Mouse (Mus musculus) heart, embryonic 15.5 days (tissue): ENCODE results near the gene Slc8a3. TPM values are rescaled to one million over a fixed set of nuclear protein-coding genes. Genes with fewer than 3 reads are reported as not detected.

Experiments used
- ATAC-seq: fragments of 200-750 bp; cut with Nextera tagmentation; replicated peaks from 2 replicates; pipeline ENCODE4 v1.8.0; 2017; ENCODE audit warnings: low read depth, moderate TSS enrichment; ENCODE audit not compliant: insufficient number of reproducible peaks, insufficient read depth, low FRiP score
- H3K27ac ChIP-seq: fragments of 300-500 bp; sonication (generic); 2 replicates; pipeline ENCODE4 v1.5.1; 2015; ENCODE audit warnings: mild to moderate bottlenecking, inconsistent platforms
- H3K27me3 ChIP-seq: fragments of 300-500 bp; sonication (generic); 2 replicates; pipeline ENCODE4 v1.6.1; 2015; ENCODE audit warnings: inconsistent platforms
- H3K36me3 ChIP-seq: fragments of 300-500 bp; sonication (generic); 2 replicates; pipeline ENCODE4 v1.6.1; 2015; ENCODE audit warnings: mild to moderate bottlenecking, inconsistent platforms
- H3K4me1 ChIP-seq: fragments of 300-500 bp; sonication (generic); replicated peaks from 2 replicates; pipeline ENCODE4 v1.6.1; 2015; ENCODE audit warnings: inconsistent platforms
- H3K4me2 ChIP-seq: fragments of 300-500 bp; sonication (generic); 2 replicates; pipeline ENCODE4 v1.6.1; 2015; ENCODE audit warnings: inconsistent platforms, mild to moderate bottlenecking, moderate library complexity
- H3K4me3 ChIP-seq: fragments of 300-500 bp; sonication (generic); 2 replicates; pipeline ENCODE4 v1.5.1; 2015; ENCODE audit warnings: mild to moderate bottlenecking, inconsistent platforms
- H3K9ac ChIP-seq: fragments of 300-500 bp; sonication (generic); 2 replicates; pipeline ENCODE4 v1.6.1; 2015; ENCODE audit warnings: mild to moderate bottlenecking, inconsistent platforms
- H3K9me3 ChIP-seq: fragments of 300-500 bp; sonication (generic); replicated peaks from 2 replicates; pipeline ENCODE4 v1.6.1; 2016; ENCODE audit warnings: inconsistent platforms
- WGBS: fragments of 180-500 bp; shearing (Covaris S2); methylation state at CpG from one replicate; pipeline ENCODE4 v1.1.7; 2015; ENCODE audit warnings: mixed read lengths; 5-methylcytosine and 5-hydroxymethylcytosine counted together
- polyA plus RNA-seq: library from polyadenylated mRNA; unstranded; fragments of >200 nt; fragmentation: Nextera tagmentation; extraction: Ambion mirVana; gene quantifications from 2 replicates; pipeline ENCODE4 v1.2.1, GENCODE M21; 2015

The Slc8a3 gene
- polyA plus RNA-seq, 1 experiment from 2014 or later, result 0.60 TPM

DNA sequence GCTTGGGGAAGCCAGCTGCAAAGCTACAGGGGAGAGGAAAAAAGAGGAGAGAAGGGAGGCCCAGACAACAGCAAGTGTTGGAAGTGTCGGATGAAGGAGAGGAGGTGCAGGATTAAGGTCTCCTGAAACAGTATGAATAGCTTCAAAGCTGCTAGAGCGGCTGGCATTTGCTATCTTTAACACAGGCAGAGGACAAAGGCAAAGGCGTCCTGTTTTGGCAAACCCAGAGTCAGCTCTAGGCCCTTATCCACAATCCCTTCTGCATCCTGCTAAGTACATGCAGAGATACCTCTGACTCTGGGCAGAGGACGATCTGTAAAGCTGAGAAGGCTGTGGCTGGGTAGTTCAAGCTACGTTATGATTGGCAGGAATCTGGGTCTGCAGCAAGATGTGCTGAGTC lies 38.4 kb downstream of the Slc8a3 start:
- H3K4me1 ChIP-seq, result no peaks in the 10 kb centered on the region; the same call in 1 of the 2 replicates
- no peaks in the 10 kb centered on the region for H3K9me3 ChIP-seq
- no peaks in the 10 kb centered on the region for H3K27me3 ChIP-seq
- ATAC-seq, result no peak
- H3K36me3 ChIP-seq, result no peaks in the 10 kb centered on the region
- 20% methylated on average over 5 of the region's 5 CpGs for WGBS
- H3K27ac ChIP-seq, result no peak overlapping the region
- no peak overlapping the region for H3K9ac ChIP-seq
- no peak overlapping the region for H3K4me2 ChIP-seq
- no peak overlapping the region for H3K4me3 ChIP-seq

DNA sequence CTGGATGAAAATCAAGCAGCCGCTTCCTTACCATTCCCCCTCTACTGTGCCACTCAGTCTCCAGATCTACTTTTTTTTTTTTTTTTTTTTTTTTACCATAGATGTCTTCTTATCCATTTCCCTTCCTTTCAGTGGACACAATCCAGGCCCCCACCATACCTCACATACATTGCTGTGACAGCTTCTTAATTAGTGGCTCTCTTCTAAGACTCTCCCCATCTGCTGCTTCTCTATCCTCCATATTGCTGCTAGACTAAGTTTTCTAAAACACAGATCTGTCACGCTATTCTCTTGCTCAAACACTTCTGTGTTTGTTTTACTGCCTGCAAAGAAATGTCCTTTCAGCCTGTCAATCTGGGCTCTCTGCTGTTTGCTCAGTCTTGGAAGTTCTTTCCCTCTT lies 54.9 kb downstream of the Slc8a3 start:
- H3K4me3 ChIP-seq, result no peak overlapping the region
- no peaks in the 10 kb centered on the region for H3K27me3 ChIP-seq
- H3K4me1 ChIP-seq, result no peaks in the 10 kb centered on the region
- no peaks in the 10 kb centered on the region for H3K36me3 ChIP-seq
- no peak overlapping the region for H3K9ac ChIP-seq
- no peak for ATAC-seq
- WGBS, result 75% methylated on average over 2 of the region's 2 CpGs
- no peak overlapping the region for H3K27ac ChIP-seq
- no peaks in the 10 kb centered on the region for H3K9me3 ChIP-seq
- no peak overlapping the region for H3K4me2 ChIP-seq

DNA sequence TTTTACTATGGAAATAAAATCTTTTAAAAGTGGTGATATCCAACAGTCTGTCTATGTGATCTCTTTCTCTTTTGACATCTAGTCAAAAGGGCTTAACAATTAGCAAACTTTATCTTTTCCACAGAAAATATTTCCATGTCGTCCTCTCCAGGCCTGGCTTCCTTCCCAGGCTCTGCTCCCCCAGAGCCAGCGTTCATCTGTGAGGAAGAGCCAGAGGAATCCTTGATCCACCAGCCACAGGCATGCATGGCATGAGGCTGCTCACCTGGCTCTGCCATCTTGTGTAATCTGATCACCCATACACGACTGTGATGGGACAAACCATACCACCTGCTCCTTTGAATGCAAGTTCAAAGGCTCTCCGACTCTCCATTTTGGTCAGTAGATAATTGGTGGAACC lies 58.4 kb downstream of the Slc8a3 start:
- no peaks in the 10 kb centered on the region for H3K9me3 ChIP-seq
- no peak overlapping the region for H3K9ac ChIP-seq
- no peak overlapping the region for H3K4me3 ChIP-seq
- no peak overlapping the region for H3K4me2 ChIP-seq
- ATAC-seq, result no peak
- H3K27ac ChIP-seq, result no peak overlapping the region
- no peaks in the 10 kb centered on the region for H3K36me3 ChIP-seq
- H3K27me3 ChIP-seq, result no peaks in the 10 kb centered on the region
- WGBS, result 46% methylated on average over 4 of the region's 4 CpGs
- no peaks in the 10 kb centered on the region for H3K4me1 ChIP-seq

- Histone ChIP-seq H3K36me3 (no peaks in the 10 kb centered on the region), H3K4me2 (no peak overlapping the region), H3K27me3 (no peaks in the 10 kb centered on the region), H3K9me3 (no peaks in the 10 kb centered on the region), H3K4me1 (no peaks in the 10 kb centered on the region), H3K27ac (no peak overlapping the region), H3K9ac (no peak overlapping the region), H3K4me3 (no peak overlapping the region)
- 51% methylated on average over 3 of the region's 3 CpGs for WGBS
- no peak for ATAC-seq
Observed at GRCm38 (mm10) chr12:81273333-81273732, 59.6 kb downstream of the Slc8a3 start.

GRCm38 (mm10) chr12:81269246-81269645 lies 63.7 kb downstream of the Slc8a3 start:
- no peaks in the 10 kb centered on the region for H3K9me3 ChIP-seq
- WGBS, result 74% methylated on average over 5 of the region's 5 CpGs
- H3K27me3 ChIP-seq, result no peaks in the 10 kb centered on the region
- H3K4me3 ChIP-seq, result no peak overlapping the region
- no peak overlapping the region for H3K27ac ChIP-seq
- no peaks in the 10 kb centered on the region; the same call in 1 of the 2 replicates for H3K4me1 ChIP-seq
- no peak for ATAC-seq
- no peaks in the 10 kb centered on the region for H3K36me3 ChIP-seq
- no peak overlapping the region for H3K9ac ChIP-seq
- no peak overlapping the region for H3K4me2 ChIP-seq

DNA sequence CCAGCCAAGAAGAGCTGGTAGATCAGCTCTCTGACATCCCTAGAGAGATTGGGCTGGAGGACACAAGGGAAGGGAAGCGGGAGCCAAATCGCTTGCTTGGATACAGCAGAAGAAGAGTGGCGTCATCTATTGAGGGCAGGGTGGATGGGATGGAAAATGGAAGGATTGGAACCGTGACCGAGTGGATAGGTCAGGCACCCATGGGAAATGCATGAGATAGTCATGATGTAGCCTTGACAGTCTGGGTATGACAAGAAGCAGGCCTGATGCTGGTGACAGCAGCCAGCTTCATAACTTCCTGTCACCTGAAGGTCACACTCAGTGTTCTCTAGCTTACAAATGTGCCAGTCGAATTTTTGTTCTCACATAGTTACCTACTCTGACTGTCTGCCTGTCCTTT lies 70.2 kb downstream of the Slc8a3 start:
- H3K4me3 ChIP-seq, result no peak overlapping the region
- H3K4me2 ChIP-seq, result no peak overlapping the region
- H3K27ac ChIP-seq, result no peak overlapping the region
- H3K36me3 ChIP-seq, result no peaks in the 10 kb centered on the region
- no peaks in the 10 kb centered on the region for H3K27me3 ChIP-seq
- no peak overlapping the region for H3K9ac ChIP-seq
- peaks cover 11% of the 10 kb centered on the region; the same call in 1 of the 2 replicates for H3K4me1 ChIP-seq
- no peak for ATAC-seq
- 59% methylated on average over 6 of the region's 6 CpGs for WGBS
- no peaks in the 10 kb centered on the region for H3K9me3 ChIP-seq

GRCm38 (mm10) chr12:81258215-81258614 lies 74.8 kb downstream of the Slc8a3 start:
- Histone ChIP-seq H3K9me3 (no peaks in the 10 kb centered on the region), H3K27me3 (no peaks in the 10 kb centered on the region), H3K9ac (no peak overlapping the region), H3K36me3 (no peaks in the 10 kb centered on the region), H3K4me3 (no peak overlapping the region), H3K4me2 (no peak overlapping the region), H3K27ac (no peak overlapping the region), H3K4me1 (peaks cover 7% of the 10 kb centered on the region; the same call in 1 of the 2 replicates)
- no peak for ATAC-seq
- 65% methylated on average over 3 of the region's 3 CpGs for WGBS

DNA sequence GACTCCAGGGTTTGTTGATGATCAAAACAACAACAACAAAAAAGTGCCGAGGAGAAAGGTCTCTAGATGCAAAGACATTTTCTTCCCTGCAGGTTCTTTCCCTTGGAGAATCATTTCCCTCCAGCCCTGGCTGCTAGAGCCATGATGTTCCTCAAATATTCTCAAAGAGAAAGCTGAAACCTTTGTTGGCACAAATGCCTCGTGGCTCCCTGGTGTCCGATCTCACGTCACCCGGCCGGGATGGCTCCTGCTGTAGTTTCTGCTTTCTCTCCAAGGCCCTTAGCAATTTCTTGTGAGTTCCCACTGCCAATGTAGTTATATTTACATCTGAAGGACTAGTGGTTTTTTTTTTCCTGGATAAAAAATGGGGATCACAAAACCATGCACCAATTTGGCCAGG lies 87.6 kb downstream of the Slc8a3 start:
- Histone ChIP-seq H3K4me2 (no peak overlapping the region), H3K9me3 (no peaks in the 10 kb centered on the region), H3K4me3 (no peak overlapping the region), H3K9ac (no peak overlapping the region), H3K27me3 (no peaks in the 10 kb centered on the region), H3K4me1 (no peaks in the 10 kb centered on the region), H3K27ac (no peak overlapping the region), H3K36me3 (no peaks in the 10 kb centered on the region)
- no peak for ATAC-seq
- 63% methylated on average over 6 of the region's 6 CpGs for WGBS

DNA sequence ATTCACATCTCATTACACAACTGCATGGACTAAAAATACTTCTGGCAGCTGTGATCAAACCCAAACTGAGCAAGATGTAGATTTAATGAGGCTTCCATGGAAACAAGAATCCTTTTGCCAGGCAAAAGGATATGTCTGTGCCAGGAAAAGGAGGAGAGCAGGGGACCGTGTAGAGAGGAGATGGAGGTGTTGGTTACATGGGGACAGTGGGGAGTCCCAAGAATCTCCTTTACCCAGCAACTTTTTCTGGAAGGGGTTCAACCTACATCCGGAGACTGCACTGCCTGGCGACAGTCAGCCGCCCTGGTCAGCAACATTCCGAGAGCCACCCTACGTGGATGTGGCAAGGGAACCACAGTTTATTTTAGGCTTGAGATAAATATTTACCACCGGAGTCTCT lies 88.0 kb downstream of the Slc8a3 start:
- no peaks in the 10 kb centered on the region for H3K36me3 ChIP-seq
- H3K4me3 ChIP-seq, result no peak overlapping the region
- H3K4me1 ChIP-seq, result no peaks in the 10 kb centered on the region
- no peak overlapping the region for H3K9ac ChIP-seq
- no peak overlapping the region for H3K27ac ChIP-seq
- no peaks in the 10 kb centered on the region for H3K27me3 ChIP-seq
- no peaks in the 10 kb centered on the region for H3K9me3 ChIP-seq
- 54% methylated on average over 7 of the region's 7 CpGs for WGBS
- no peak for ATAC-seq
- H3K4me2 ChIP-seq, result no peak overlapping the region

DNA sequence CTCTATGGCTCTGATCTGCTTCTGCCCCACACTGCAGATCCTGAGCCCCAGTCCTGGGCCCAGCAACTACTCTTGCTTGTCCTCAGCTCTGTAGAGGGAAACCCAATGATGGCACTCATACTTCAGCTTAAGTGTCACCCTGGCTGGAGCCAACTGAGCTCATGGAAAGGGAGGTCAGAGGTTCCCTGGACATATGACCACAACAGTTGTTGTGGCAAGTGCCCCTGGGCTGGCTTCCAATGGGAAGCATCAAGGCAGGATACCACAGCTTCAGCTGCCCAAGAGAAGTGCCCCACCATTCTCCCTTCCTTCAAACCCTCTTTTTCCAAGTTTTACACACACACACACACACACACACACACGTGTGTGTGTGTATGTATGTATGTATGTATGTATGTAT lies 88.5 kb downstream of the Slc8a3 start:
- ATAC-seq, result no peak
- no peak overlapping the region for H3K9ac ChIP-seq
- H3K27ac ChIP-seq, result no peak overlapping the region
- no peaks in the 10 kb centered on the region for H3K27me3 ChIP-seq
- no peaks in the 10 kb centered on the region for H3K9me3 ChIP-seq
- H3K4me1 ChIP-seq, result no peaks in the 10 kb centered on the region
- H3K36me3 ChIP-seq, result no peaks in the 10 kb centered on the region
- 56% methylated on average over 1 of the region's 1 CpGs for WGBS
- H3K4me2 ChIP-seq, result no peak overlapping the region
- H3K4me3 ChIP-seq, result no peak overlapping the region

- H3K4me1 ChIP-seq, result no peaks in the 10 kb centered on the region
- no peak for ATAC-seq
- H3K9ac ChIP-seq, result no peak overlapping the region
- H3K4me3 ChIP-seq, result no peak overlapping the region
- no peaks in the 10 kb centered on the region for H3K9me3 ChIP-seq
- H3K27ac ChIP-seq, result no peak overlapping the region
- H3K4me2 ChIP-seq, result no peak overlapping the region
- 41% methylated on average over 2 of the region's 2 CpGs for WGBS
- H3K27me3 ChIP-seq, result no peaks in the 10 kb centered on the region
- no peaks in the 10 kb centered on the region for H3K36me3 ChIP-seq
Observed at GRCm38 (mm10) chr12:81241676-81242075, 91.3 kb downstream of the Slc8a3 start.

GRCm38 (mm10) chr12:81241096-81241495 lies 91.9 kb downstream of the Slc8a3 start:
- H3K4me3 ChIP-seq, result no peak overlapping the region
- 68% methylated on average over 4 of the region's 4 CpGs for WGBS
- no peak overlapping the region for H3K9ac ChIP-seq
- ATAC-seq, result no peak
- no peaks in the 10 kb centered on the region for H3K27me3 ChIP-seq
- no peaks in the 10 kb centered on the region for H3K4me1 ChIP-seq
- no peak overlapping the region for H3K4me2 ChIP-seq
- no peaks in the 10 kb centered on the region for H3K36me3 ChIP-seq
- H3K27ac ChIP-seq, result no peak overlapping the region
- H3K9me3 ChIP-seq, result no peaks in the 10 kb centered on the region
